Mouse (Mus musculus) limb, embryonic 11.5 days (tissue): Measurements from ENCODE around the gene Fam180a. TPM values are rescaled to one million over a fixed set of nuclear protein-coding genes. Genes with fewer than 3 reads are reported as not detected.
"Not testable (repeated sequence)": the region's sequence is repeated elsewhere in the genome, so short reads cannot be mapped to it uniquely, and the experiment has no call there.

ENCODE experiments used
- ATAC-seq: fragments of 200-750 bp; cut with Nextera tagmentation; 2 replicates; pipeline ENCODE4 v1.8.0; 2017; ENCODE audit warnings: low read depth; ENCODE audit not compliant: insufficient number of reproducible peaks, low FRiP score, low TSS enrichment
- DNase-seq: peaks from one replicate; pipeline ENCODE4 v3.0.0-alpha.2; 2015; ENCODE audit warnings: low spot score
- H3K27ac ChIP-seq: fragments of 300-500 bp; sonication (generic); replicated peaks from 2 replicates; pipeline ENCODE4 v1.5.1; 2014; ENCODE audit warnings: low read depth, mild to moderate bottlenecking, low read length
- H3K27me3 ChIP-seq: fragments of 300-500 bp; sonication (generic); 2 replicates; pipeline ENCODE4 v1.6.1; 2014; ENCODE audit warnings: mild to moderate bottlenecking, low read length, mixed read lengths; ENCODE audit not compliant: control insufficient read depth, insufficient read depth
- H3K36me3 ChIP-seq: fragments of 300-500 bp; sonication (generic); 2 replicates; pipeline ENCODE4 v1.6.1; 2014; ENCODE audit warnings: mild to moderate bottlenecking, low read length, moderate library complexity, mixed read lengths; ENCODE audit not compliant: control insufficient read depth, insufficient read depth
- H3K4me1 ChIP-seq: fragments of 300-500 bp; sonication (generic); 2 replicates; pipeline ENCODE4 v1.6.1; 2014; ENCODE audit warnings: low read length, mixed read lengths; ENCODE audit not compliant: control insufficient read depth, insufficient read depth
- H3K4me2 ChIP-seq: fragments of 300-500 bp; sonication (generic); 2 replicates; pipeline ENCODE4 v1.6.1; 2014; ENCODE audit warnings: low read depth, mild to moderate bottlenecking, moderate library complexity; ENCODE audit not compliant: severe bottlenecking
- H3K4me3 ChIP-seq: fragments of 300-500 bp; sonication (generic); 2 replicates; pipeline ENCODE4 v1.5.1; 2014; ENCODE audit warnings: low read depth, low read length
- H3K9ac ChIP-seq: fragments of 300-500 bp; sonication (generic); 2 replicates; pipeline ENCODE4 v1.6.1; 2014; ENCODE audit warnings: mild to moderate bottlenecking, low read length
- H3K9me3 ChIP-seq: fragments of 300-500 bp; sonication (generic); 2 replicates; pipeline ENCODE4 v1.6.1; 2016; ENCODE audit warnings: low read length; ENCODE audit not compliant: control insufficient read depth
- WGBS: fragments of 180-500 bp; shearing (Covaris S2); extraction: QIAGEN DNeasy Blood & Tissue Kit; methylation state at CpG from one replicate; pipeline ENCODE4 v1.1.7; 2014; 5-methylcytosine and 5-hydroxymethylcytosine counted together
- polyA plus RNA-seq: library from polyadenylated mRNA; unstranded; fragments of >200 nt; fragmentation: Nextera tagmentation; extraction: Ambion mirVana; gene quantifications from 2 replicates; pipeline ENCODE4 v1.2.1, GENCODE M21; 2014

Gene Fam180a
- not detected in 2 replicates for polyA plus RNA-seq

DNA sequence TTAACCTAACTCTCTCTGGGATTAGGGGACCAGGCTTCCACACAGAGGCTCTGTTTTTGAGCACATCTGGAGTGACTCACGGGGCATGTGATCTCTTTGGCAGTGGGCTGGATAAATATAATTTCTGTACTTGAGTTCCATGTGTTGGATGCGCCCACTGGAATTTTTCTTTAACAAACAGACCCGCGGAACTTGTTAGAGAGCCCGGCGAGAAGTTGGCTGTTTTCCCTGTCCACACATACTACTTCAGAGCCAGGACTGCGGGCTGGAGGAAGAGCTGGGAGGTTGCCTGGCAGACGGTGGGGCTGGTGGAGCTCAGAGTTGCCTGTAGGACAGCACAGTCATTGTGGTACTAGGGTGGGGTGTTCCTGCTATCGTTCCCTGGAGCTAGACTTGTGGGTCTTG lies at the start of gene Fam180a:
Fam180a (minus strand) TSS at position 31 of the 405 bp plus-strand sequence.
- H3K36me3 ChIP-seq: no peaks in the 10 kb centered on the region
- H3K4me3 ChIP-seq: no peak within 1 kb of the TSS
- H3K27ac ChIP-seq: no peak within 1 kb of the TSS
- H3K27me3 ChIP-seq: no peaks in the 10 kb centered on the region
- H3K4me2 ChIP-seq: no peak within 1 kb of the TSS
- no peaks in the 10 kb centered on the region for H3K9me3 ChIP-seq
- 84% methylated on average over 9 of the region's 9 CpGs for WGBS
- no peak within 1 kb of the TSS for H3K9ac ChIP-seq
- ATAC-seq: no peak
- DNase-seq: no peak
- H3K4me1 ChIP-seq: peaks cover 5% of the 10 kb centered on the region; the same call in 1 of the 2 replicates

DNA sequence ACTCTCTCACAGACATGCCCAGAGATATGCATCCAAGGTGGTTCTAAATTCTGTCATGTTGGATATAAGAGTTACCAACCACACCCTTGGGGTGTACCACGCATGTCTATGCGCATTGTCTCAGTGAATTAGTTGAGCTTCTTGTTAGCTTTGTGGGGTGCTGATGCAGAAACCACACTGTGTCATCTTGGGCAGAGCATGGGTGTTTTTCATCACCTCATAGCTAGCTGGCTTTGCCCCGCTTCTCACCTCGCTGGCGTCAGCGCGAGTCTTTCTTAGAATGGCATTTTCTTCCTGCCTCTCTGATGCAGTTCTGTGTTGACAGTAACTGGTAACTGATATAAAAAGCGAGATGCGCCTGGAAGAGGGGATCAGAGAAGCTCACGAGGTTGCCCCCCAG lies 48.1 kb upstream of the Fam180a start:
- H3K27ac ChIP-seq: no peak overlapping the region
- H3K9ac ChIP-seq: no peak overlapping the region
- ATAC-seq (no peak), DNase-seq (no peak)
- no peaks in the 10 kb centered on the region for H3K9me3 ChIP-seq
- no peaks in the 10 kb centered on the region for H3K36me3 ChIP-seq
- WGBS: 90% methylated on average over 10 of the region's 10 CpGs
- H3K4me1 ChIP-seq: no peaks in the 10 kb centered on the region
- no peak overlapping the region for H3K4me2 ChIP-seq
- H3K4me3 ChIP-seq: no peak overlapping the region
- no peaks in the 10 kb centered on the region for H3K27me3 ChIP-seq

GRCm38 (mm10) chr6:35370356-35370755 lies 44.4 kb upstream of the Fam180a start:
- H3K4me2 ChIP-seq: no peak overlapping the region
- ATAC-seq: no peak
- H3K36me3 ChIP-seq: no peaks in the 10 kb centered on the region
- 86% methylated on average over 7 of the region's 7 CpGs for WGBS
- H3K27me3 ChIP-seq: no peaks in the 10 kb centered on the region
- no peak overlapping the region for H3K4me3 ChIP-seq
- no peak for DNase-seq
- H3K4me1 ChIP-seq: no peaks in the 10 kb centered on the region
- no peak overlapping the region for H3K9ac ChIP-seq
- H3K9me3 ChIP-seq: no peaks in the 10 kb centered on the region
- no peak overlapping the region for H3K27ac ChIP-seq

DNA sequence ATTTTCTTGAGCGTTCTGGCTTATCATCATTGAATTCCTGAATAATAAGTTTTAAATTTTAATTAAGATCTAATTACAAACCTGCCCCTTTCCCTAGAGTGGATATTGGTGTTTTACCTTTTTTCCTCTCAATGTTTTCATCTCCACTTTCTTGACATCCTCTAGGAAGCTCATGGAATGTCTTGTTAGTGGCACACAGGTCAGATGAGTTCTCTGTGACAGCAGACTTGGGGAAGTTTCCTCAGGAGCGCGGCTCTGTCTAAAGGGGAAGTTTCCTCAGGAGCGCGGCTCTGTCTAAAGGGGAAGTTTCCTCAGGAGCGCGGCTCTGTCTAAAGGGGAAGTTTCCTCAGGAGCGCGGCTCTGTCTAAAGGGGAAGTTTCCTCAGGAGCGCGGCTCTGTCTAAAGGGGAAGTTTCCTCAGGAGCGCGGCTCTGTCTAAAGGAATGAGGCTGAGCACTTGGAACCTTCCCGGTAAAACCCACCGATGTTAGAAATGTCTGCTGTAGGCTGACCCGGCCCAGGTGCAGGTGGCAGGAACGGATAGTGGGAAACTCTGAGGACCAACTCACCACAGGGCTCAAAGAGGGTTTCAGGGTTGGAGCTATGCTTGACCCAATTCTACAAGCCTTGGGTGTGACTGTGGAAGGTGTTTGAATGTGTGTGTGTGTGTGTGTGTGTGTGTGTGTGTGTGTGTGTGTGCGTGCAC lies 43.8 kb upstream of the Fam180a start:
- DNase-seq, ATAC-seq, H3K4me3 ChIP-seq, H3K4me1 ChIP-seq, H3K9me3 ChIP-seq, H3K36me3 ChIP-seq, H3K9ac ChIP-seq, H3K27me3 ChIP-seq, H3K27ac ChIP-seq, H3K4me2 ChIP-seq: not testable (repeated sequence)
- WGBS: 89% methylated on average over 14 of the region's 18 CpGs

- Histone ChIP-seq H3K27ac (peak overlapping the region; percentile 18; the same call in 1 of the 2 replicates), H3K4me2 (no peak overlapping the region), H3K4me3 (no peak overlapping the region), H3K9ac (no peak overlapping the region), H3K36me3 (no peaks in the 10 kb centered on the region), H3K9me3 (no peaks in the 10 kb centered on the region), H3K4me1 (no peaks in the 10 kb centered on the region), H3K27me3 (no peaks in the 10 kb centered on the region)
- 65% methylated on average over 9 of the region's 9 CpGs for WGBS
- DNase-seq (no peak), ATAC-seq (no peak)
These were observed 36.7 kb upstream of the Fam180a start for GRCm38 (mm10) chr6:35362596-35362995.

DNA sequence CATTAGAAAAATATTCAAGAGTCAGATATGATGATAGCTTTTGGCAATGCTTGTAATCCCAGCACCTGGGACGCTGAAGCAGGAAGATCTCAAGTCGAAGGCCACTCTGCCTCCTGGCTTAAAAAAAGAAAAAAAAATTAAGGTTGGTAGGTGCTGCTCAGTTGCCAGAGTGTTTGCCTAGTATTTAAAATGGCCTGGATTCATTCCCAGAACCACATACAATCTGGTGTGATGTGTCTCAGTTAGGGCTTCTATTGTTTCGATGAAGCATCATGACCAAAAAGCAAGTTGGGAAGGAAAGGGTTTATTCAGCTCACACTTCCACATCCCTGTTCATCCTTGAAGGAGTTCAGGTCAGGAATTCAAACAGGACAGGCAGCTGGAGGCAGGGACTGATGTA lies 29.4 kb upstream of the Fam180a start:
- Histone ChIP-seq H3K27me3 (no peaks in the 10 kb centered on the region), H3K27ac (peak overlapping the region; percentile 76), H3K36me3 (no peaks in the 10 kb centered on the region), H3K4me2 (no peak overlapping the region), H3K9me3 (no peaks in the 10 kb centered on the region), H3K9ac (no peak overlapping the region), H3K4me1 (peaks cover 16% of the 10 kb centered on the region), H3K4me3 (no peak overlapping the region)
- no peak for DNase-seq
- no peak for ATAC-seq
- WGBS: 84% methylated on average over 3 of the region's 3 CpGs

- ATAC-seq (peak; percentile 89), DNase-seq (peak; percentile 89)
- no peak overlapping the region for H3K9ac ChIP-seq
- peak overlapping the region; percentile 90 for H3K27ac ChIP-seq
- WGBS: under 1% methylated on average over 6 of the region's 6 CpGs
- no peaks in the 10 kb centered on the region for H3K27me3 ChIP-seq
- no peak overlapping the region; the same call in 1 of the 2 replicates for H3K4me3 ChIP-seq
- peak overlapping the region; percentile 31; the same call in 1 of the 2 replicates for H3K4me2 ChIP-seq
- peaks cover 18% of the 10 kb centered on the region for H3K4me1 ChIP-seq
- no peaks in the 10 kb centered on the region for H3K9me3 ChIP-seq
- H3K36me3 ChIP-seq: no peaks in the 10 kb centered on the region
These were observed 28.7 kb upstream of the Fam180a start for GRCm38 (mm10) chr6:35354622-35354998.

DNA sequence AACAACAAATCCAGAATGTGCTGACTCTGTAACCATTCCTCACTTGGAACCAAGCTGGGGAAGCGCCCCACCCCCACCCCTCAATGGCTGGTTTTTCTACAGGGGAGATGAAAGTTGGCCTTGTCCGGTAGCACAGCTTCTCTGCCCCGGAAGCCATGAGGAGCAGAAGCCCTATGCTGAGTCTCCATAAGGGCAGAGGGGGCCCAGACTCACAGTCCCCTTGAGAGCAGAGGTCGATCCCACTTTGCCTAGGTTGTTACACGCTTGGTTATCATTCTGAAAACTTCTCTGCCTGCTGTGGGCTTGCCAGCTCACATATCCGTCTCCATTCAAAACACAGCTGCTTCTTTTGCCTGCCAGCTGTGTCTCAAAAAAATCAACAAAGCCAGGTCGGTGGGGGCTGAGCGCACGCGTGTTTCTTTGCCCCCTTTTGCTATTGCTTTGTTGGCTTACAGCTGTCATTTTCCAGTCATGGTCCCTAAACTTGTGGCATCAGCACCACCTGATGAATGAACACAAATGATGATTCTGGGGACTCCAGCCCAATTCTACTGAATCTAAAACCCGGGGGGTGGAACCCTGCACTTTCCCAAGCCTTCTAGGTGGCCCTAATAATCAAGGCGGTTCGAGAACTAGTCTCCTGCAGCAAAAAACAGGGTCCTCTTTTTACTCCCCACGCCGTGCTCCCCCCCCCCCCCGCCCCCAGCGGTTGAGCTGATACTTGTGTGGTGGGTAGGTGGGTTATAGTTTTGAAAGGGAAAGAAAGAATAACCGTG lies 28.1 kb upstream of the Fam180a start:
- DNase-seq (peak; percentile 62), ATAC-seq (peak; percentile 24)

More for the DNA sequence above, 28.1 kb upstream of the Fam180a start:
- peaks cover 18% of the 10 kb centered on the region for H3K4me1 ChIP-seq
- H3K4me3 ChIP-seq: peak overlapping the region; percentile 19; the same call in 1 of the 2 replicates
- no peaks in the 10 kb centered on the region for H3K9me3 ChIP-seq
- H3K9ac ChIP-seq: peak overlapping the region; percentile 41; the same call in 1 of the 2 replicates
- peak overlapping the region; percentile 31 for H3K4me2 ChIP-seq
- no peaks in the 10 kb centered on the region for H3K36me3 ChIP-seq
- 5% methylated on average over 17 of the region's 18 CpGs for WGBS
- H3K27me3 ChIP-seq: no peaks in the 10 kb centered on the region
- H3K27ac ChIP-seq: peak overlapping the region; percentile 90
